In the genomic region with DNA sequence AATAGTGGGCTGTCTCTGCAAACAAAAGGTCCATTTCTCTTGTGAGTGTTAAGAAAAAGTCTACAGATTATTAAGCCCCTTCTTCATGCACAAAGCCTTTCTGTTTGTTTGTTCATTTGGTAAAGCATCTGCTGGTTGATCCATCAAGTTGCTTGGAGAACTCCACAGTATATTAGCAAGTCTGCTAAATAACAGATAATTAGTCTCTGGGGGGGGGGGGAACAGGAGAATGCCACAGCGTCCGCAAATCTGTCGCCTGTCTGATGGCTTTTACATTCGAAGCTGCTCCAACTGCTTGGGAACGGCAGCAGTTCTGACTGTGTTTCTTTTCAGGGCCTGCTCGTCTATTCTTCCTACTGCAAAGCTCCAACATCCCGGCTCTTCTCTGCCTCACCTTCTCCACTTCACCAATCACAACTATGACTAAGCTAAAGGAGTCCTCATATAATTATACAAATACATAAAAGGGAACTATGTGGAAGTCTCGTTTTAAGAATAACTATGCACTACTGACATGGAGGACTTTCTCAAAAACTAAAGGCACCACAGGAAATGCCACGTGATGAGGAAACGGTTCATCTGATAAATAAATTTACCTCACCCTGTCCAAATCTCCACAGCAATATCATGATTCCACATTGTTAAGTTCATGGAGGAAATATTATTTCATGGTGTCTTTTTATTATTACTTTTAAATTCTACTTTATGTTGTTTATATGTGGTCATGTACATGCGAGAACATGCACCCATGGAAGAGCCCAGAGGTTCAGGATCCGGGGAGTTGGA, we compare ENCODE assay signal across 16 mouse cellular contexts. TPM values are rescaled to one million over a fixed set of nuclear protein-coding genes. Genes with fewer than 3 reads are reported as not detected.
DNase-seq lines count a peak whose midpoint lies in the region; ATAC-seq and TF ChIP-seq lines count a peak whose summit lies in the region.
"Had no signal": no experiment of that assay in that cellular context is flagged by ENCODE, and none has a peak within 500 bp of the region (broad histone marks: within the 10 kb centered on the region; RNA-seq: fewer than 3 reads in every experiment).

No protein-coding gene starts in this region.

- H3K27ac ChIP-seq in forebrain, embryonic 13.5 days: 0 out of 2 replicates have a peak overlapping the region, but pooled peaks have one; percentile 1
- no peak overlapping the region for H3K27ac ChIP-seq in forebrain, embryonic 11.5 days (ENCODE audit: low read depth, low read length)
- peak overlapping the region; percentile 48; the same call in 1 of the 2 replicates for H3K27ac ChIP-seq in hindbrain, embryonic 13.5 days
- no peak overlapping the region for H3K27ac ChIP-seq in hindbrain, embryonic 16.5 days (ENCODE audit: low read depth, low read length)
- no peak overlapping the region for H3K27ac ChIP-seq in forebrain, postnatal 0 days (ENCODE audit: low read depth, low read length)
- H3K27ac ChIP-seq: hindbrain, embryonic 12.5 days had no signal

- H3K9ac ChIP-seq in forebrain, embryonic 13.5 days: no peak overlapping the region
- no peak overlapping the region for H3K9ac ChIP-seq in forebrain, embryonic 11.5 days (ENCODE audit: low read length)
- no peak overlapping the region for H3K9ac ChIP-seq in hindbrain, embryonic 13.5 days
- no peak overlapping the region; the same call in 1 of the 2 replicates for H3K9ac ChIP-seq in hindbrain, embryonic 16.5 days (ENCODE audit: low read depth, low read length)
- H3K9ac ChIP-seq in forebrain, postnatal 0 days: no peak overlapping the region
- H3K9ac ChIP-seq: embryonic facial prominence, embryonic 13.5 days; hindbrain, embryonic 12.5 days; limb, embryonic 15.5 days; stomach, embryonic 15.5 days had no signal

- no peak overlapping the region for H3K4me2 ChIP-seq in forebrain, embryonic 13.5 days
- H3K4me2 ChIP-seq in forebrain, embryonic 11.5 days (ENCODE audit: low read depth, low read length, severe bottlenecking): no peak overlapping the region
- H3K4me2 ChIP-seq in hindbrain, embryonic 13.5 days: no peak overlapping the region
- no peak overlapping the region for H3K4me2 ChIP-seq in hindbrain, embryonic 16.5 days (ENCODE audit: low read length)
- no peak overlapping the region for H3K4me2 ChIP-seq in forebrain, postnatal 0 days (ENCODE audit: low read depth)
- H3K4me2 ChIP-seq: embryonic facial prominence, embryonic 13.5 days; hindbrain, embryonic 12.5 days; limb, embryonic 15.5 days; stomach, embryonic 15.5 days had no signal

- intact Hi-C loops in left cerebral cortex, postnatal 10 days (cut with DNase I): no loop called here

- peak; percentile 63 for ATAC-seq in forebrain, embryonic 13.5 days
- ATAC-seq in forebrain, embryonic 11.5 days (replicated peaks; ENCODE audit: low FRiP score): no peak
- ATAC-seq in hindbrain, embryonic 13.5 days (ENCODE audit: low FRiP score): no peak
- no peak for ATAC-seq in hindbrain, embryonic 16.5 days
- peak; percentile 61 for ATAC-seq in forebrain, postnatal 0 days

- no peaks in the 10 kb centered on the region for H3K9me3 ChIP-seq in forebrain, embryonic 13.5 days (replicated peaks)
- H3K9me3 ChIP-seq in forebrain, embryonic 11.5 days (ENCODE audit: control insufficient read depth, low read length): no peaks in the 10 kb centered on the region
- H3K9me3 ChIP-seq in hindbrain, embryonic 13.5 days: no peaks in the 10 kb centered on the region
- H3K9me3 ChIP-seq in hindbrain, embryonic 16.5 days (ENCODE audit: control insufficient read depth, low read length): no peaks in the 10 kb centered on the region
- H3K9me3 ChIP-seq in forebrain, postnatal 0 days (ENCODE audit: low read length): no peaks in the 10 kb centered on the region
- H3K9me3 ChIP-seq: embryonic facial prominence, embryonic 13.5 days; G1E; hindbrain, embryonic 12.5 days; limb, embryonic 15.5 days; stomach, embryonic 15.5 days had no signal

- H3K4me3 ChIP-seq in forebrain, embryonic 13.5 days: no peak overlapping the region
- H3K4me3 ChIP-seq in forebrain, embryonic 11.5 days (ENCODE audit: low read depth, low read length): no peak overlapping the region
- H3K4me3 ChIP-seq in hindbrain, embryonic 13.5 days: no peak overlapping the region
- no peak overlapping the region for H3K4me3 ChIP-seq in hindbrain, embryonic 16.5 days (ENCODE audit: low read length)
- H3K4me3 ChIP-seq in forebrain, postnatal 0 days (ENCODE audit: low read depth, low read length): no peak overlapping the region
- H3K4me3 ChIP-seq: embryonic facial prominence, embryonic 13.5 days; hindbrain, embryonic 12.5 days; limb, embryonic 15.5 days; stomach, embryonic 15.5 days had no signal

- peaks cover 3% of the 10 kb centered on the region; the same call in 1 of the 2 replicates for H3K27me3 ChIP-seq in forebrain, embryonic 13.5 days
- H3K27me3 ChIP-seq in forebrain, embryonic 11.5 days (ENCODE audit: control insufficient read depth, insufficient read depth, low read length): no peaks in the 10 kb centered on the region
- no peaks in the 10 kb centered on the region for H3K27me3 ChIP-seq in hindbrain, embryonic 13.5 days
- no peaks in the 10 kb centered on the region for H3K27me3 ChIP-seq in hindbrain, embryonic 16.5 days (replicated peaks; ENCODE audit: control insufficient read depth, insufficient read depth, low read length)
- no peaks in the 10 kb centered on the region for H3K27me3 ChIP-seq in forebrain, postnatal 0 days (ENCODE audit: insufficient read depth, low read length)
- H3K27me3 ChIP-seq: embryonic facial prominence, embryonic 13.5 days; hindbrain, embryonic 12.5 days; limb, embryonic 15.5 days; stomach, embryonic 15.5 days had no signal

- DNase-seq in forebrain, embryonic 11.5 days (ENCODE audit: low spot score): no peak
- peak; percentile 63 for DNase-seq in 416B (ENCODE audit: low read depth)
- DNase-seq in forebrain, postnatal 0 days: no peak
- no peak for DNase-seq in frontal cortex, postnatal 36 days (ENCODE audit: low spot score in 2 of 2)
- no peak for DNase-seq in left cerebral cortex, postnatal 10 days (ENCODE audit: extremely low spot score in 1 of 2, low spot score in 2 of 2)
- DNase-seq: cerebellum, postnatal 25 days; kidney, postnatal 10 days; lung, postnatal 4 days had no signal

- H3K4me1 ChIP-seq in forebrain, embryonic 13.5 days: peaks cover 19% of the 10 kb centered on the region
- no peaks in the 10 kb centered on the region; the same call in 1 of the 2 replicates for H3K4me1 ChIP-seq in forebrain, embryonic 11.5 days (replicated peaks; ENCODE audit: control insufficient read depth, insufficient read depth, low read length)
- H3K4me1 ChIP-seq in hindbrain, embryonic 13.5 days (replicated peaks): peaks cover 3% of the 10 kb centered on the region; the same call in 1 of the 2 replicates
- H3K4me1 ChIP-seq in hindbrain, embryonic 16.5 days (ENCODE audit: control insufficient read depth, insufficient read depth, low read depth, low read length): no peaks in the 10 kb centered on the region; the same call in 1 of the 2 replicates
- 0 out of 2 replicates have a peak, but pooled peaks cover 7% of the 10 kb centered on the region for H3K4me1 ChIP-seq in forebrain, postnatal 0 days (ENCODE audit: insufficient read depth)
- H3K4me1 ChIP-seq: hindbrain, embryonic 12.5 days had no signal

- no peaks in the 10 kb centered on the region for H3K36me3 ChIP-seq in forebrain, embryonic 13.5 days (ENCODE audit: poor library complexity, severe bottlenecking)
- no peaks in the 10 kb centered on the region for H3K36me3 ChIP-seq in forebrain, embryonic 11.5 days (ENCODE audit: control insufficient read depth, insufficient read depth, low read length)
- no peaks in the 10 kb centered on the region for H3K36me3 ChIP-seq in hindbrain, embryonic 13.5 days
- H3K36me3 ChIP-seq in hindbrain, embryonic 16.5 days (ENCODE audit: control insufficient read depth, insufficient read depth, low read length): no peaks in the 10 kb centered on the region
- no peaks in the 10 kb centered on the region for H3K36me3 ChIP-seq in forebrain, postnatal 0 days (ENCODE audit: insufficient read depth)
- H3K36me3 ChIP-seq: embryonic facial prominence, embryonic 13.5 days; G1E; hindbrain, embryonic 12.5 days; limb, embryonic 15.5 days; stomach, embryonic 15.5 days had no signal

- WGBS in forebrain, embryonic 13.5 days: 43% methylated on average over 12 of the region's 12 CpGs
- WGBS in forebrain, embryonic 11.5 days: 61% methylated on average over 12 of the region's 12 CpGs
- 58% methylated on average over 12 of the region's 12 CpGs for WGBS in hindbrain, embryonic 13.5 days
- 56% methylated on average over 12 of the region's 12 CpGs for whole genome bisulfite sequencing in hindbrain, embryonic 16.5 days
- 40% methylated on average over 12 of the region's 12 CpGs for WGBS in forebrain, postnatal 0 days

- no peak for TF ChIP-seq CTCF in forebrain, postnatal 0 days (IDR thresholded peaks at IDR 0.05; ENCODE audit: low read depth)

RNA-seq across cellular contexts. Expression of a gene that starts 38.1 kb away (rescaled TPM):
- 36.9 and 39.3 TPM in 2 replicates for polyA plus RNA-seq in forebrain, embryonic 13.5 days (2015; fragmentation: Nextera tagmentation; extraction: Ambion mirVana)
- 34.4 and 37.4 TPM in 2 replicates for polyA plus RNA-seq in forebrain, embryonic 11.5 days (2014; fragmentation: Nextera tagmentation; extraction: Ambion mirVana)
- polyA plus RNA-seq in hindbrain, embryonic 13.5 days (2015; fragmentation: Nextera tagmentation; extraction: Ambion mirVana): 40.6 and 47.8 TPM in 2 replicates
- polyA plus RNA-seq in hindbrain, embryonic 16.5 days (2015; fragmentation: Nextera tagmentation; extraction: Ambion mirVana): 31.6 and 38.3 TPM in 2 replicates
- total RNA-seq in forebrain, postnatal 0 days (2014; rRNA removed): 119 and 149 TPM in 2 replicates
- polyA plus RNA-seq in forebrain, postnatal 0 days (2015; fragmentation: Nextera tagmentation; extraction: Ambion mirVana): 39.2 and 46.8 TPM in 2 replicates
- total RNA-seq in left cerebral cortex, postnatal 10 days (2021): 100 to 1,000 TPM; 141 to 150 TPM

RNA-seq across cellular contexts. Expression of a gene that starts 41.2 kb away (rescaled TPM):
- 1.6 and 2.3 TPM in 2 replicates for polyA plus RNA-seq in forebrain, embryonic 13.5 days (2015; fragmentation: Nextera tagmentation; extraction: Ambion mirVana)
- polyA plus RNA-seq in forebrain, embryonic 11.5 days (2014; fragmentation: Nextera tagmentation; extraction: Ambion mirVana): 1.1 and 1.5 TPM in 2 replicates
- 1.9 and 3.6 TPM in 2 replicates for polyA plus RNA-seq in hindbrain, embryonic 13.5 days (2015; fragmentation: Nextera tagmentation; extraction: Ambion mirVana)
- 3.3 TPM in 2 replicates for polyA plus RNA-seq in hindbrain, embryonic 16.5 days (2015; fragmentation: Nextera tagmentation; extraction: Ambion mirVana)
- 3.2 and 4.8 TPM in 2 replicates for total RNA-seq in forebrain, postnatal 0 days (2014; rRNA removed)
- 1.9 and 4.2 TPM in 2 replicates for polyA plus RNA-seq in forebrain, postnatal 0 days (2015; fragmentation: Nextera tagmentation; extraction: Ambion mirVana)
- total RNA-seq in left cerebral cortex, postnatal 10 days (2021): 10 to 100 TPM; 13.4 to 19.2 TPM

Comparison
In these comparisons a context has a peak if more than half of its experiments do, and no peak if none do; other contexts are left out.
1. ATAC-seq: peak in forebrain, embryonic 13.5 days (single experiment) and forebrain, postnatal 0 days (single experiment); none in forebrain, embryonic 11.5 days (single experiment), hindbrain, embryonic 13.5 days (single experiment) and hindbrain, embryonic 16.5 days (single experiment).
2. H3K27ac ChIP-seq: peak in forebrain, embryonic 13.5 days (single experiment) and hindbrain, embryonic 13.5 days (single experiment); none in forebrain, embryonic 11.5 days (single experiment), hindbrain, embryonic 16.5 days (single experiment) and forebrain, postnatal 0 days (single experiment).